Mouse (Mus musculus): ENCODE measurements around the gene Lrtm2. TPM values are rescaled to one million over a fixed set of nuclear protein-coding genes. Genes with fewer than 3 reads are reported as not detected.
A peak's percentile ranks its signal among the peaks of the same experiment; 100 is the strongest.
"Not testable (repeated sequence)": the region's sequence is repeated elsewhere in the genome, so short reads cannot be mapped to it uniquely, and the experiment has no call there.

Gene Lrtm2
- polyA plus RNA-seq (2015; fragmentation: Nextera tagmentation; extraction: Ambion mirVana): 4.5 and 7.9 TPM in 2 replicates

DNA sequence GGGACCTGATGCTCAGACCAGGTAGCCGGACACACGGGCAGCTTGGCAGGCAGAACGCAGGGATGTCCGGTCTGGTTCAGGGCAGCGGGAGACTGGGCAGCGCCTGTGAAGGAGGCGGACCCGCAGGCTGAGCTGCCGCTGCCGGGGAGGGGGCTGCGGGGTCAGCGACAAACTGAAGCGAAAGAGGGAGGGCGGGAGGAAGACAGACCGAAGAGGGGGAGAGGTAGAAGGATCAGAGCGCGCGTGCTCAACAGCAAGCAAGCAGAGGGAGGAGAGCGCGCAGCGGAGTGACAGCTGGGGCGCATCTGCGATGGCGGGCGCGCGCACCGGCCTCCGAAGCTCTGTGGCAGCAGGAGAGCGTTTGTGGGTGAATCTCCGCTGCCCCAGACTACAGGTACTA lies at the start of gene Lrtm2:
Gene Lrtm2 (minus strand): TSS at position 261 of the 400 bp plus-strand sequence.
- under 1% methylated on average over 27 of the region's 31 CpGs for WGBS
- Histone ChIP-seq H3K27me3 (replicated peaks; ENCODE audit: control insufficient read depth, insufficient read depth, low read length) (peaks cover 5% of the 10 kb centered on the region; the same call in 1 of the 2 replicates), H3K9ac (replicated peaks; ENCODE audit: low read depth, low read length) (peak within 1 kb of the TSS; percentile 57), H3K4me1 (replicated peaks; ENCODE audit: control insufficient read depth, insufficient read depth, low read length) (peaks cover 34% of the 10 kb centered on the region), H3K4me2 (ENCODE audit: low read length) (peak within 1 kb of the TSS; percentile 76), H3K4me3 (replicated peaks; ENCODE audit: low read length) (peak within 1 kb of the TSS; percentile 54), H3K9me3 (ENCODE audit: control insufficient read depth, low read length) (no peaks in the 10 kb centered on the region), H3K27ac (ENCODE audit: low read length) (no peak within 1 kb of the TSS; the same call in 1 of the 2 replicates), H3K36me3 (ENCODE audit: control insufficient read depth, insufficient read depth) (no peaks in the 10 kb centered on the region)
- peak; percentile 43 for ATAC-seq

DNA sequence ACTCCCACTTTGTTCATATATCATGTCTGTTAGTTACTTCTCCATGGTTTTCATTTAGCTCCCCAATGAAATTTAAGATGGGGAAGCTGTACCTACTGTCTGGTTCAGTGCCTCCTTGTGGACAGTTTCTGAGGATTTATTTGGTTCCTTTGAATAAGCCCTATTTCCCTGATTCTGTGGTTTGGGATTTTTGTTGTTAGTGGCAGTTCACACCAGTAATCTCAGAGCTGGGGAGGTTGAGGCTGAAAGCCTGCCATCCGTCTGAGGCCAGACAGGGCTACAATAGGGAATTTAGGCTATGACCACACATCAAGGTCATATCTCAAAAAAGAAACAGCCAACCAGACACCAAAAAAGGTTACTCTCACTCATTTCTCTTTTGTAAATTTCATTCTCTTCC lies 48.1 kb upstream of the Lrtm2 start:
- no peaks in the 10 kb centered on the region for H3K36me3 ChIP-seq (ENCODE audit: control insufficient read depth, insufficient read depth)
- H3K4me2 ChIP-seq (ENCODE audit: low read length): no peak overlapping the region
- ATAC-seq: no peak
- WGBS: 85% methylated on average over 1 of the region's 1 CpGs
- no peak overlapping the region for H3K27ac ChIP-seq (ENCODE audit: low read length)
- no peak overlapping the region for H3K9ac ChIP-seq (replicated peaks; ENCODE audit: low read depth, low read length)
- no peak overlapping the region for H3K4me3 ChIP-seq (replicated peaks; ENCODE audit: low read length)
- no peaks in the 10 kb centered on the region for H3K9me3 ChIP-seq (ENCODE audit: control insufficient read depth, low read length)
- H3K27me3 ChIP-seq (replicated peaks; ENCODE audit: control insufficient read depth, insufficient read depth, low read length): no peaks in the 10 kb centered on the region
- no peaks in the 10 kb centered on the region for H3K4me1 ChIP-seq (replicated peaks; ENCODE audit: control insufficient read depth, insufficient read depth, low read length)

DNA sequence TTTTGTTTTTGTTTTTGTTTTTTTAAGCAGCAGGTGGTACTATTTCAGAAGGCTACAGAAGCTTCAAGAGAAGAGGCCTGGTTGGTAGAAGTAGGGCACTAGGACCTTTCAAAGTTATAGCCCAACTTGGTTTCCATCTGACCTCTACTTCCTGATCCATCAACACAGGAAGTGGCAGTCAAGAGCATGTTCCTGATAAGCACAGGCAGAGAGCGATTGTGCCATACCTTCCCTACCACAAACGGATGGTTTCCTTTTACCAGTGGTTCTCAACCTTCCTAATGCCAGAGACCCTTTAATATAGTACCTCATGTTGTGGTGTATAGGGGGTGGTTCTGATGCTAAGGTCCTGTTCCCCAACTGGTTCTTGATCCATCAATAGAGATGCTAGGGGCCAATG lies 47.0 kb upstream of the Lrtm2 start:
- ATAC-seq: no peak
- WGBS: 92% methylated on average over 2 of the region's 2 CpGs
- no peaks in the 10 kb centered on the region for H3K36me3 ChIP-seq (ENCODE audit: control insufficient read depth, insufficient read depth)
- no peak overlapping the region for H3K9ac ChIP-seq (replicated peaks; ENCODE audit: low read depth, low read length)
- H3K4me3 ChIP-seq (replicated peaks; ENCODE audit: low read length): no peak overlapping the region
- no peak overlapping the region for H3K4me2 ChIP-seq (ENCODE audit: low read length)
- H3K27ac ChIP-seq (ENCODE audit: low read length): no peak overlapping the region
- H3K27me3 ChIP-seq (replicated peaks; ENCODE audit: control insufficient read depth, insufficient read depth, low read length): no peaks in the 10 kb centered on the region
- no peaks in the 10 kb centered on the region for H3K4me1 ChIP-seq (replicated peaks; ENCODE audit: control insufficient read depth, insufficient read depth, low read length)
- H3K9me3 ChIP-seq (ENCODE audit: control insufficient read depth, low read length): no peaks in the 10 kb centered on the region

DNA sequence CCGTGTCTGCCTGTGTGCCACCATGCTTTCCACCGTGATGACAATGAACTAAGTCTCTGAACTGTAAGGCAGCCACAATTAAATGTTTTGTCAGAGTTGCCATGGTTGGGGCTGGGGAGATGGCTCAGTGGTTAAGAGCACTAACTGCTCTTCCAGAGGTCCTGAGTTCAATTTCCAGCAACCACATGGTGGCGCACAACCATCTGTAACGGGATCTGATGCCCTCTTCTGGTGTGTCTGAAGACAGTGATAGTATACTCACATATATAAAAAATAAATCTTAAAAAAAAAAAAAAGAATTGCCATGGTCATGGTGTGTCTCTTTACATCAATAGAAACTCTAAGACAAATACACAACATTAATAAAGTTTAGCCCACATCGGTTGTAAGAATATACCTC lies 44.5 kb upstream of the Lrtm2 start:
- H3K9me3 ChIP-seq (ENCODE audit: control insufficient read depth, low read length): no peaks in the 10 kb centered on the region
- H3K4me3 ChIP-seq (replicated peaks; ENCODE audit: low read length): no peak overlapping the region
- H3K9ac ChIP-seq (replicated peaks; ENCODE audit: low read depth, low read length): no peak overlapping the region
- WGBS: 84% methylated on average over 5 of the region's 5 CpGs
- no peaks in the 10 kb centered on the region for H3K36me3 ChIP-seq (ENCODE audit: control insufficient read depth, insufficient read depth)
- no peaks in the 10 kb centered on the region for H3K4me1 ChIP-seq (replicated peaks; ENCODE audit: control insufficient read depth, insufficient read depth, low read length)
- no peak overlapping the region for H3K27ac ChIP-seq (ENCODE audit: low read length)
- no peak overlapping the region for H3K4me2 ChIP-seq (ENCODE audit: low read length)
- H3K27me3 ChIP-seq (replicated peaks; ENCODE audit: control insufficient read depth, insufficient read depth, low read length): no peaks in the 10 kb centered on the region
- no peak for ATAC-seq

DNA sequence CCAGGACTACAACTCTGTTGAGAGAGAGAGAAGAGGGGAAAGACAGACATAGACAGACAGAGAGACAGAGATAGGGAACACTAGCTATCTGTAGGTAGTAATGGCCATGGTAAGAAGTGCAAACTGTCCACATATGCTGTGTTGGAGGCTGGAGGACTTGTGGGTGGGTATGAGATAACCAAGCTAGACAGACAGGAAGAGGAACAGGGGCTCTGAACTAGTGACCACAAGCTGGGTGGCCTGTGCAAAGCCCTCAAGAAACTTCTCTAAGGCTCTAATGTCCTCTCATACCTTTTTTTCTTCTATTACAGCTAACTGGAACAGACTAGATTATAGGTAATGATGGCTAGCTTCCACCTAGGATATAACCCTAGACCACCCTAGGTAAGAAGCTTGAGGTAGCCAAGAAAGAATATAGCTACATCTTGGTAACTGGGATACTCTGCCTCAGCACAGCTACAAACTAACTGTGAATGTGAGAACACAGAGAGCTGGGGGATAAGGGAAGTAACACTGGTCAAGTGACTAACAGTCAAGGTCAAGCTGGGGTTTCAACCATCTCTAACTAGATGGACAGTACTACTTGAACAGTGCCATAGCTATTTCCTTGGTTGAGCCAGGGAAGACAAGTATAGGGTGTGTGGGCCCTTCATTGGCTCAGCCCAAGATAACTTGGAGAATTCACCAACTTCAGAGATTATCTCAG lies 42.6 kb upstream of the Lrtm2 start:
- Histone ChIP-seq H3K4me3 (replicated peaks; ENCODE audit: low read length) (no peak overlapping the region), H3K4me1 (replicated peaks; ENCODE audit: control insufficient read depth, insufficient read depth, low read length) (no peaks in the 10 kb centered on the region)
- ATAC-seq: no peak

DNA sequence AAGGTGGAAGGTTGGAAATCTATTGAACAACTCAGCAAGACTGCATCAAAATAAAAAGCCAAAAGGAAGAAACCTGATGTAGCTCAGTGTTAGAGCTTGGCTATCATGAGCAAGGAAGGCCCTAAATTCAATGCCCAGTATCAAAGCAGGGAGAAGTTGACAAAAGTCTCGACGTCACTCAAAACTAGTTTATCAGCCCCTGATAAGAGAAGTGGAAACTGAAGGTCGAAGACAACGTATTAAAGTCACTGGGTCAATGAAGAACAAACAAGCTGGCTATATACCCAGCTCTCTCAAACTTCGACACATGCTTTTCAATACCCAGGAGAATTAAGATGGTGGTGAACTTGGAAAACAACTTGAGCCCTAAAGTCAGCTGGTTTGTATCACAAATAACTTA lies 41.7 kb upstream of the Lrtm2 start:
- Histone ChIP-seq H3K9ac (replicated peaks; ENCODE audit: low read depth, low read length) (no peak overlapping the region), H3K9me3 (ENCODE audit: control insufficient read depth, low read length) (no peaks in the 10 kb centered on the region), H3K4me3 (replicated peaks; ENCODE audit: low read length) (no peak overlapping the region), H3K36me3 (ENCODE audit: control insufficient read depth, insufficient read depth) (peaks cover 2% of the 10 kb centered on the region; the same call in 1 of the 2 replicates), H3K27me3 (replicated peaks; ENCODE audit: control insufficient read depth, insufficient read depth, low read length) (no peaks in the 10 kb centered on the region), H3K4me2 (ENCODE audit: low read length) (no peak overlapping the region), H3K4me1 (replicated peaks; ENCODE audit: control insufficient read depth, insufficient read depth, low read length) (no peaks in the 10 kb centered on the region), H3K27ac (ENCODE audit: low read length) (no peak overlapping the region)
- no peak for ATAC-seq
- 91% methylated on average over 5 of the region's 5 CpGs for WGBS

More for the DNA sequence above, 42.6 kb upstream of the Lrtm2 start:
- Histone ChIP-seq H3K9ac (replicated peaks; ENCODE audit: low read depth, low read length) (no peak overlapping the region), H3K27me3 (replicated peaks; ENCODE audit: control insufficient read depth, insufficient read depth, low read length) (no peaks in the 10 kb centered on the region), H3K4me2 (ENCODE audit: low read length) (no peak overlapping the region), H3K36me3 (ENCODE audit: control insufficient read depth, insufficient read depth) (no peaks in the 10 kb centered on the region), H3K27ac (ENCODE audit: low read length) (no peak overlapping the region), H3K9me3 (ENCODE audit: control insufficient read depth, low read length) (no peaks in the 10 kb centered on the region)

DNA sequence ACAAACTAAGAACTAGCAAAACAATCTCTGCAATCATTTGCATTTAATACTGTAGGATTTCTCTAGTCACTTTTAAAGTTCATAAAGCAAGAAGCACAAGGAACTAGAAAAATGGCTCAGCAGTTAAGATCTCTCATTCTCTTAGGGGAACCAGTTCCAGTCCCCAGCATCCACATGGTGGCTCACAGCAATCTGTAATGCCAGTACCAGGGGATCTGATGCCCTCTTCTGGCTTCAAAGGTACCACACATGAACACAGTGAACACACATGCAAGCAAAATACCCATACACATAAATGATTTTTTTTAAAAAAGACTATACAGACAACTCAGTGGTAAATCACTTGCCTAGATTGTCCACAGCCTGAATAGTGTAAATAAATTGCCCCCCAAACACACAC lies 41.1 kb upstream of the Lrtm2 start:
- no peak overlapping the region for H3K4me3 ChIP-seq (replicated peaks; ENCODE audit: low read length)
- peaks cover 2% of the 10 kb centered on the region; the same call in 1 of the 2 replicates for H3K36me3 ChIP-seq (ENCODE audit: control insufficient read depth, insufficient read depth)
- no peak overlapping the region for H3K9ac ChIP-seq (replicated peaks; ENCODE audit: low read depth, low read length)
- H3K27ac ChIP-seq (ENCODE audit: low read length): no peak overlapping the region
- H3K4me1 ChIP-seq (replicated peaks; ENCODE audit: control insufficient read depth, insufficient read depth, low read length): no peaks in the 10 kb centered on the region
- no peak for ATAC-seq
- no peaks in the 10 kb centered on the region for H3K9me3 ChIP-seq (ENCODE audit: control insufficient read depth, low read length)
- H3K27me3 ChIP-seq (replicated peaks; ENCODE audit: control insufficient read depth, insufficient read depth, low read length): no peaks in the 10 kb centered on the region
- H3K4me2 ChIP-seq (ENCODE audit: low read length): no peak overlapping the region

DNA sequence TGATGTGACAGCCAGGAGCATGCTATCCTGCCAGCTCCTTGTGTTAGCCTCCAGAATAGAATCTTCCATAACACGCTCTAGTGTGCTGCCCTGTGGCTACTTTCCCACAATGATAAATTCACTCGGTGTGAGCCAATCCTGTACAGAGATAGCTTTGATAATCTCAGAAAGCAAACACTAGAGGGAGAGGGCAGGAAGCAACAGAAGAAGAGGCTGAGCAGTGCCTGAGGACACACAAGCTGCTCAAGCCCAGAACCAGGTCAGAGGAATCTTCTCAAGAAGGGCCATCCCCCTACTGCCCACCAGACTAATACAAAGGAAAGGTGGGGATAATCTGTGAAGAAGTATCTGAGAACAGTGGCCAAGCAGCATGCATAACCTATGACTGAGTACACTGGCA lies 36.8 kb upstream of the Lrtm2 start:
- no peaks in the 10 kb centered on the region for H3K9me3 ChIP-seq (ENCODE audit: control insufficient read depth, low read length)
- H3K4me2 ChIP-seq (ENCODE audit: low read length): no peak overlapping the region
- 95% methylated on average over 2 of the region's 2 CpGs for WGBS
- ATAC-seq: no peak
- no peak overlapping the region for H3K4me3 ChIP-seq (replicated peaks; ENCODE audit: low read length)
- H3K9ac ChIP-seq (replicated peaks; ENCODE audit: low read depth, low read length): no peak overlapping the region
- no peaks in the 10 kb centered on the region for H3K4me1 ChIP-seq (replicated peaks; ENCODE audit: control insufficient read depth, insufficient read depth, low read length)
- no peaks in the 10 kb centered on the region for H3K27me3 ChIP-seq (replicated peaks; ENCODE audit: control insufficient read depth, insufficient read depth, low read length)
- peaks cover 2% of the 10 kb centered on the region; the same call in 1 of the 2 replicates for H3K36me3 ChIP-seq (ENCODE audit: control insufficient read depth, insufficient read depth)
- no peak overlapping the region for H3K27ac ChIP-seq (ENCODE audit: low read length)

DNA sequence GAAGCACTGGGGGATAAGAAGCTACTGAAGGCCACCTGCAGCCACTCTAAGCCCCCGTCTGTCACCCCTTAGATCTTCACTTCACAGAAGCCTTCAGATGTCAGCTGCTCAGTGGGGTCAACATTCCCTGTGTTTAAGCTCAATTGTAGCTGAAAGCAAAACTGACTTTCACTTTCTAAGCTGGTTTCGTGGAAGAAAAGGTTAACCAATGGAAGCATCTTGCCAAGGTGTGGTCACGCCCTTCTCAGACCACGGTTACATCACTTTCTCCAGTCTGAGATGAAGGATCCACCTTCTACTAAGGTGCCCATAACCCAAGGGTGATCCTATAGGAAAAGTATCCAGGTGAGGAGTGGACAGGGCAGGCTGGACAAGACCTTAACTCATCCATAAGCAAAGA lies 36.2 kb upstream of the Lrtm2 start:
- not testable (repeated sequence) for H3K4me1 ChIP-seq (replicated peaks; ENCODE audit: control insufficient read depth, insufficient read depth, low read length); H3K27ac ChIP-seq (ENCODE audit: low read length); H3K27me3 ChIP-seq (replicated peaks; ENCODE audit: control insufficient read depth, insufficient read depth, low read length); ATAC-seq; H3K4me3 ChIP-seq (replicated peaks; ENCODE audit: low read length); H3K36me3 ChIP-seq (ENCODE audit: control insufficient read depth, insufficient read depth); H3K9ac ChIP-seq (replicated peaks; ENCODE audit: low read depth, low read length); H3K4me2 ChIP-seq (ENCODE audit: low read length); H3K9me3 ChIP-seq (ENCODE audit: control insufficient read depth, low read length)
- WGBS: 93% methylated on average over 3 of the region's 4 CpGs

DNA sequence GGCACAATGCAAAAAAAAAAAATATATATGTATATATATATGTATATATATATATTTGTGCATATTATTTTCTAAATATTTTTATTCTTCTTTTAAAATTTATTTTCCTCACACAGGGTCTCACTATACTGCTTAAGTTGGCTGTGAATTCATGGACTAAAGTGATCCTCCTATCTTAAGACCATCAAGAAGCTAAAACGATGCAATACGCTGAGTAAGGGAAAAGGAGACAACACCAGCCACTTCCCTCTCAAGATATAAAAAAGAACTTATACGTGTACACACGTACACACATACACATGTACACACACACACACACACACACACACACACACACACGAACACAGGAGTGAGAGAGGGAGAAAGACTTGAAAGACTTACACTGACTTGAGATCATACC lies 33.0 kb upstream of the Lrtm2 start:
- no peaks in the 10 kb centered on the region for H3K9me3 ChIP-seq (ENCODE audit: control insufficient read depth, low read length)
- no peak overlapping the region for H3K4me2 ChIP-seq (ENCODE audit: low read length)
- H3K27ac ChIP-seq (ENCODE audit: low read length): no peak overlapping the region
- WGBS: 97% methylated on average over 5 of the region's 5 CpGs
- H3K27me3 ChIP-seq (replicated peaks; ENCODE audit: control insufficient read depth, insufficient read depth, low read length): no peaks in the 10 kb centered on the region
- no peaks in the 10 kb centered on the region for H3K4me1 ChIP-seq (replicated peaks; ENCODE audit: control insufficient read depth, insufficient read depth, low read length)
- H3K4me3 ChIP-seq (replicated peaks; ENCODE audit: low read length): no peak overlapping the region
- ATAC-seq: no peak
- peaks cover 9% of the 10 kb centered on the region for H3K36me3 ChIP-seq (ENCODE audit: control insufficient read depth, insufficient read depth)
- H3K9ac ChIP-seq (replicated peaks; ENCODE audit: low read depth, low read length): no peak overlapping the region
